Mouse (Mus musculus) Patski (cell line): ENCODE data around the gene A430078G23Rik. TPM values are rescaled to one million over a fixed set of nuclear protein-coding genes. Genes with fewer than 3 reads are reported as not detected.

Experiments used
- ATAC-seq: fragments of 100-300 bp; one replicate; pipeline ENCODE4 v1.8.0; 2021
- CTCF ChIA-PET: fragments of 350-600 bp; sonication (Branson Sonifier 250); formaldehyde crosslinking; loops from one replicate; lab custom pipeline; 2022; ENCODE audit warnings: inconsistent platforms; lab: Charles Lee
- POLR2A ChIA-PET: fragments of 350-600 bp; sonication (Branson Sonifier 250); formaldehyde crosslinking; loops from one replicate; lab custom pipeline; 2022; ENCODE audit warnings: antibody characterized with exemption, inconsistent platforms; lab: Charles Lee
- DNase-seq: peaks from one replicate; pipeline ENCODE4 v3.0.0-alpha.2; 2011; ENCODE audit warnings: low read depth, low spot score
- H3K27me3 ChIP-seq: fragments of 371-371 bp; one replicate; pipeline ENCODE4 v1.5.1; 2021
- CTCF ChIP-seq: fragments of 100-300 bp; IDR thresholded peaks from one replicate; pipeline ENCODE4 v1.5.1; 2021
- in situ Hi-C: fragments of 300-500 bp; cut with MboI; formaldehyde crosslinking; loops from 3 replicates; pipeline ENCODE4 v1.11.1; 2018; ENCODE audit warnings: low pct_unique_long_range_greater_than_20kb, mixed read lengths
- polyA plus RNA-seq: library from polyadenylated mRNA; unstranded; gene quantifications from one replicate; pipeline ENCODE4 v1.2.3, GENCODE M21; 2021

Gene A430078G23Rik
- polyA plus RNA-seq, 1 experiment from 2014 or later, result not detected

- TF ChIP-seq CTCF, result no peak
- DNase-seq (no peak), ATAC-seq (no peak)
- H3K27me3 ChIP-seq, result no peaks in the 10 kb centered on the region
- ChIA-PET POLR2A (interaction anchor here (0.8 kb wide), 1 partner anchor 52 kb away, joined by 3 read pairs; no protein-coding TSS in a partner anchor), CTCF (interaction anchor here (1.3 to 2.8 kb wide), 5 partner anchors 13 to 55 kb away, joined by 3 to 18 read pairs (median 5); no protein-coding TSS in a partner anchor)
- in situ Hi-C loops, result no loop called here
Measured at GRCm38 (mm10) chr8:3395246-3395645, 42.0 kb downstream of the A430078G23Rik start.

GRCm38 (mm10) chr8:3397597-3397996 lies 44.4 kb downstream of the A430078G23Rik start:
- in situ Hi-C loops, result no loop called here
- no peaks in the 10 kb centered on the region for H3K27me3 ChIP-seq
- TF ChIP-seq CTCF, result no peak
- DNase-seq (no peak), ATAC-seq (no peak)
- ChIA-PET POLR2A (no interaction called here), CTCF (interaction anchor here (2.0 kb wide), 1 partner anchor 16 kb away, joined by 7 read pairs; no protein-coding TSS in a partner anchor)

GRCm38 (mm10) chr8:3400509-3400908 lies 47.3 kb downstream of the A430078G23Rik start:
- TF ChIP-seq CTCF, result no peak
- CTCF ChIA-PET, result no interaction called here
- H3K27me3 ChIP-seq, result no peaks in the 10 kb centered on the region
- in situ Hi-C loops, result no loop called here
- peak; percentile 41 for ATAC-seq
- DNase-seq, result no peak
- POLR2A ChIA-PET, result interaction anchor here (0.5 kb wide), 1 partner anchor 217 kb away, joined by 4 read pairs; no protein-coding TSS in a partner anchor

- ATAC-seq (no peak), DNase-seq (no peak)
- no peaks in the 10 kb centered on the region for H3K27me3 ChIP-seq
- POLR2A ChIA-PET, result no interaction called here
- TF ChIP-seq CTCF, result no peak
- in situ Hi-C loops, result no loop called here
- CTCF ChIA-PET, result no interaction called here
Measured at GRCm38 (mm10) chr8:3407417-3407816, 54.2 kb downstream of the A430078G23Rik start.

GRCm38 (mm10) chr8:3411085-3411484 lies 57.9 kb downstream of the A430078G23Rik start:
- CTCF ChIA-PET, result interaction anchor here (0.9 to 1.4 kb wide), 4 partner anchors 9 to 74 kb away, joined by 3 to 4 read pairs (median 3); no protein-coding TSS in a partner anchor
- POLR2A ChIA-PET, result no interaction called here
- H3K27me3 ChIP-seq, result no peaks in the 10 kb centered on the region
- DNase-seq, result no peak
- no peak for TF ChIP-seq CTCF
- ATAC-seq, result no peak
- in situ Hi-C loops, result no loop called here

- no peak for TF ChIP-seq CTCF
- ChIA-PET POLR2A (no interaction called here), CTCF (interaction anchor here (0.9 to 1.4 kb wide), 3 partner anchors 9 to 44 kb away, joined by 3 read pairs; no protein-coding TSS in a partner anchor)
- peak; percentile 61 for ATAC-seq
- no peaks in the 10 kb centered on the region for H3K27me3 ChIP-seq
- DNase-seq, result no peak
- in situ Hi-C loops, result no loop called here
Measured at GRCm38 (mm10) chr8:3411901-3412301, 58.7 kb downstream of the A430078G23Rik start.

- no peaks in the 10 kb centered on the region for H3K27me3 ChIP-seq
- ATAC-seq (no peak), DNase-seq (no peak)
- POLR2A ChIA-PET, result no interaction called here
- in situ Hi-C loops, result no loop called here
- no peak for TF ChIP-seq CTCF
- CTCF ChIA-PET, result interaction anchor here (1.5 to 1.9 kb wide), 2 partner anchors 16 to 18 kb away, joined by 5 to 7 read pairs; no protein-coding TSS in a partner anchor
Measured at GRCm38 (mm10) chr8:3412816-3413215, 59.6 kb downstream of the A430078G23Rik start.

GRCm38 (mm10) chr8:3414639-3415190 lies 61.5 kb downstream of the A430078G23Rik start:
- in situ Hi-C loops, result no loop called here
- no peak for ATAC-seq
- H3K27me3 ChIP-seq, result no peaks in the 10 kb centered on the region
- ChIA-PET CTCF (interaction anchor here (1.0 to 2.9 kb wide), 5 partner anchors 9 to 36 kb away, joined by 3 to 9 read pairs (median 7); no protein-coding TSS in a partner anchor), POLR2A (no interaction called here)
- no peak for DNase-seq
- no peak for TF ChIP-seq CTCF

GRCm38 (mm10) chr8:3415259-3415658 lies 62.0 kb downstream of the A430078G23Rik start:
- no peak for TF ChIP-seq CTCF
- ATAC-seq (no peak), DNase-seq (no peak)
- CTCF ChIA-PET, result interaction anchor here (2.9 kb wide), 1 partner anchor 9 kb away, joined by 9 read pairs; no protein-coding TSS in a partner anchor
- POLR2A ChIA-PET, result no interaction called here
- H3K27me3 ChIP-seq, result no peaks in the 10 kb centered on the region
- in situ Hi-C loops, result no loop called here

GRCm38 (mm10) chr8:3415661-3416060 lies 62.4 kb downstream of the A430078G23Rik start:
- POLR2A ChIA-PET, result no interaction called here
- ATAC-seq (no peak), DNase-seq (no peak)
- H3K27me3 ChIP-seq, result no peaks in the 10 kb centered on the region
- in situ Hi-C loops, result no loop called here
- TF ChIP-seq CTCF, result no peak
- CTCF ChIA-PET, result interaction anchor here (2.9 kb wide), 1 partner anchor 8 kb away, joined by 9 read pairs; no protein-coding TSS in a partner anchor

GRCm38 (mm10) chr8:3416846-3417245 lies 63.6 kb downstream of the A430078G23Rik start:
- ATAC-seq (no peak), DNase-seq (no peak)
- TF ChIP-seq CTCF, result no peak
- ChIA-PET POLR2A (no interaction called here), CTCF (interaction anchor here (1.6 kb wide), 1 partner anchor 12 kb away, joined by 6 read pairs; no protein-coding TSS in a partner anchor)
- in situ Hi-C loops, result no loop called here
- no peaks in the 10 kb centered on the region for H3K27me3 ChIP-seq
